Mouse (Mus musculus) gastrocnemius, postnatal 14 days (tissue): ENCODE measurements around the gene Klhl7. TPM values are rescaled to one million over a fixed set of nuclear protein-coding genes. Genes with fewer than 3 reads are reported as not detected.
A peak's percentile ranks its signal among the peaks of the same experiment; 100 is the strongest.

ENCODE experiments used
- DNase-seq: peaks from one replicate; pipeline ENCODE4 v3.0.0; 2021; ENCODE audit warnings: mixed read lengths
- intact Hi-C: fragments of 180-260 bp; cut with DNase I; formaldehyde crosslinking; loops from one replicate; pipeline ENCODE4 v1.15.1; 2025; ENCODE audit warnings: low total_unique reads
- long read RNA-seq, 2 experiments: library from polyadenylated mRNA; stranded (forward); transcript quantifications; one replicate each; pipeline ENCODE4 v2.0.0; 2021
- total RNA-seq, 2 experiments: library from RNA; stranded (reverse); gene quantifications; 2 replicates each; pipeline ENCODE4 v1.2.3; 2021

Klhl7 gene
- 10 to 100 TPM; 28.0 to 29.7 TPM for total RNA-seq
- long read RNA-seq, experiment 1, transcript Klhl7-201 (11 exons, 2,966 nt): major isoform, 23 of 26 reads
- long read RNA-seq, experiment 1, partial matches to known transcripts: 0 of 26 reads
- long read RNA-seq, experiment 1, other reads (novel, unspliced or antisense): 3 of 26 reads
- long read RNA-seq, experiment 2, transcript Klhl7-201 (11 exons, 2,966 nt): major isoform, 33 of 36 reads
- long read RNA-seq, experiment 2, partial matches to known transcripts: 3 of 36 reads
- long read RNA-seq, experiment 2, other reads (novel, unspliced or antisense): 0 of 36 reads

DNA sequence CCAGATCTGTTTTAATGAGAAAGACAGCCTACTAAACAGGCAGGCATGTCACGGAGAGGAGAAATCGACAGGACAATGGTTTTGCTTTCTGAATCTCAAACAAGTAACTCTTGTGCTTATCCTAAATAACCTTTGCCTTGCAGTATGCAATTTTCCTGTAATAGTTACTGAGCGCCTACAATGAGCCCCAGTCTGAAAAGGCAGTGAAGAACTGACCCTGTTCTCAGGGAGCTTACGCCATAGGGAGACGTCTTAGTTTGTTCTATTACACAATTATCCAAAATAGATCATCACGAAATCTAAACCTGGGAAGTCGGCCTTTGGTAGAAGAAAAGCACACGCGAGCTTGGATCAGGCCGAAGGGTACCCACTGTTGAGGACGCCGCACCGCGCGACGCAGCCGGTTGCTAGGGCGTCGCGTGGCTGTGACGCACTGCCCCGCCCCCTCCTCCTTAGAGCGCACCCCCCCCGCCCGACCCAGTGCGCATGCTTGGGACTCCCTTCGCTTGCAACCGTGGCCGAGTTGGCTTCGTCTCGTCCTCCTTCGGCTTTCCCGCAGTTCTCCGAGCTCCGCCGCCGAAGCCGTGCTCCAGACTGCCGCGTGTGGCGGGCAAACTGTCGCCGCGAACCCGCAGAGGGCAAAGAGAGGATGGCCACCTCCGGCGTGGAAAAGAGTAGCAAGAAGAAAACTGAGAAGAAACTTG, at the start of gene Klhl7:
Klhl7 (plus strand) TSS at position 500 of the 704 bp plus-strand sequence.
- intact Hi-C loops: no loop called here
- DNase-seq: peak; percentile 90

GRCm38 (mm10) chr5:24051755-24052675, 48.4 kb upstream of the Klhl7 start:
- intact Hi-C loops: no loop called here
- no peak for DNase-seq

DNA sequence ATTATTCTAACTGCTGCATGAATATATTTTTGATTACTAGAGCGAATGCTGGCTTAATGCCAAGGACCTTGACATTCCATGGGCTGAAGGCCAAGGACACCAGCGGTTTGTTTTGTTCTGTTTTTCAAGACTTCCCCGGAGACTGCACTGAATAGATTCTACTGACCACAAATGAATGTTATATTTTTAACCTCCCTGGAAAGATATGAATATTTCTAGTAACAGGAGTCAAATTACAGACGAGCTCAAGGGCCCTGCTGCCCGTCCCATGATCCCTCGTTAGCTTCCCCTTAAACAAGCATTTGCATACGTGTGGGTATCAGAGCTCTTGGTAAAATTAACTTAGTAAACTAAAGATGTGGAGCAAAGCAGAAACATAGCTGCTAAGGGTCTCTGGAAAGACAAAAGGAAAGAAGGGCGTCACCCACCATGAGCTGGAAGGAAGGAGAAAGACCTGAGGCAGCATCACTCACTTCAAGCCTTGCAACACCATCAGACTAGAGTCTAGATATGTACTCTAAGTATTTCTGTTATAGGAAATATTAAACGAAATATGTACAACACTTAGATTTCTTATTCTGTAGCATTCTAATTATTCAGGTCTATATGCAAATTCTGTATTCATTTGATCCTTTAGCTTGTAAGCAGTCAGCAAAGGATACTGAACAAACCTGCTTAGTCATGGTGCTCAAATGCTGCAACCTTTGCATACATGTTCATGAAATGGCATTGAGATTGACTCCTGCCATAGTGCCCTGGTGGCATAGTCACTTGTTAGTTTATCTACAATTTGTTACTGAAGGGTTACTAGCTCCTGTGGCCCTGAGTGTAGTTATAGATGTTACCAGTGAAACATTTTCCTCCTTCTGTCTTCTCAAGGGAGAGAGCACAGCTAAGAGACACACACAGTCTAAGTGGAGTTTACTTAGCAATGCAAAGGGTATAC, 46.9 kb upstream of the Klhl7 start:
- no peak for DNase-seq
- intact Hi-C loops: no loop called here

DNA sequence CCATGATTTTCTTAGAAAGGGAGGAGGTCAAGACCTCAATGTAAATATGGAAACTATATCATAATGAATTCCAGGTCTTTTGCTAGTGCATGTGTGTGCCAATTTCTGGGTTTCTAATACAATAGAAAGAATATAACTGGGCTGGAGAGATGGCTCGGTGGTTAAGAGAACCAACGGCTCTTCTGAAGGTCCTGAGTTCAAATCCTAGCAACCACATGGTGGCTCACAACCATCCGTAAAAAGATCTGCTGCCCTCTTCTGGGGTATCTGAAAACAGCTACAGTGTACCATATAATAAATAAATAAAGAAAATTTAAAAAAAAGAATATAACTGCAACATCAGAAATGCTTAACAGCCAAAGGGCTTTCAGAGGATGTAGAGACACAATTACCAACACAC, 46.0 kb upstream of the Klhl7 start:
- intact Hi-C loops: no loop called here

GRCm38 (mm10) chr5:24056865-24057264, 43.5 kb upstream of the Klhl7 start:
- intact Hi-C loops: no loop called here
- no peak for DNase-seq

More for the DNA sequence above, 46.0 kb upstream of the Klhl7 start:
- DNase-seq: no peak

DNA sequence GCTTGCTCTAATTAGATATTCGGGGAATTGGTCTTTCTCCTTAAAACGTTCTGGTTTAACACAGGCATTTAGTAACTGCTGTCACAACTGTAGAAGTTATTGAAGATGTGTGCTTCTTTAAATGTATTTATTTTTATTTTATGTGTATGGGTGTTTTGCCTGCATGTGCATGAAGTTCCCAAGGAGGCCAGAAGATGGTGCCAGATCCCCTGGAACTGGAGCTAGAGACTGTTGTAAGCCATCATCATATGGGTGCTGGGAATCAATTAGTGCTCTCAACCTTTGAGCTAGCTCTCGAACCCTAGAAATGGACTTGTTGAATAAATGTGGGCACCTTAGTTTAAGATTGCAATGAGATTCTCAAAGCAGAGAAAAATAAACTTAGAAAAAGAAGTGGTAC, 42.8 kb upstream of the Klhl7 start:
- intact Hi-C loops: no loop called here

DNA sequence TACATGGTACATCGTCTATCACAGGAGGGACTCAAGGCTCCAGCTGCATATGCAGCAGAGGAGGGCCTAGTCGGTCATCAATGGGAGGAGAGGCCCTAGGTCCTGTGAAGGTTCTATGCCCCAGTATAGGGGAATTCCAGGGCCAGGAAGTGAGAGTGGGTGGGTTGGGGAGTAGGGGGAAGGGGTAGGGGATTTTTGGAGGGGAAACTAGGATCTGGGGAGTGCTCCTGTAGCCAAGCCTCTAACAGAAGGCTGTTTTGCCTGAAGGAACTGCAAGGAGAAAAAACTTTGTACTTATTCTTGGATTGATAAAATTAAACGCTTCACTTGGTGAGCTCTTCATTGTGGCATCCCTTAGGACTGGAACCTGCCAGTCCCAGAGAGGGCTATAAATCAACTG, 39.5 kb upstream of the Klhl7 start:
- no peak for DNase-seq
- intact Hi-C loops: no loop called here

More for the DNA sequence above, 42.8 kb upstream of the Klhl7 start:
- DNase-seq: no peak

- intact Hi-C loops: no loop called here
- no peak for DNase-seq
Observed at GRCm38 (mm10) chr5:24063034-24063433, 37.4 kb upstream of the Klhl7 start.

DNA sequence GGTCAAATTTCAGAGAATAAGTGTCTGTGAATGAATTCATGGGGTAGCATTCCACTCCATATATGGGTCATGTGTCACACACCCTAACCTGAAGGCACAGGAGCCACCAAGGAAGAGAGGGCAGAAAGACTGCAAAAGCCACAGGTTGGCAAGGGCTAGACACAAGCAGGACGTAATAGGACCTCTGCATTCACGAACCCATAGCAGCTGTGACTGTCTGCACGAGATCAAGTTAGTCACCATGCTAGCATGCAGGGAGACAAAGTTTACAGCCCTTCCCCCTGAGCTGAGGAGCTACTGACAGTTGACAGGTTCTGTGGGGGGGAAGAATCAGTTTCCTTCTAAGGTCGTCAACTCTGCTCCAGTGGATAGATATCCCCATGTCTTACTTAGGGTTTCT, 36.9 kb upstream of the Klhl7 start:
- intact Hi-C loops: no loop called here
- DNase-seq: no peak

GRCm38 (mm10) chr5:24068955-24069354, 31.4 kb upstream of the Klhl7 start:
- intact Hi-C loops: no loop called here
- no peak for DNase-seq

- DNase-seq: no peak
- intact Hi-C loops: loop anchor here (10.0 kb wide), 2 partner anchors 177 to 217 kb away; no protein-coding TSS in a partner anchor
Observed at GRCm38 (mm10) chr5:24072031-24072430, 28.4 kb upstream of the Klhl7 start.

DNA sequence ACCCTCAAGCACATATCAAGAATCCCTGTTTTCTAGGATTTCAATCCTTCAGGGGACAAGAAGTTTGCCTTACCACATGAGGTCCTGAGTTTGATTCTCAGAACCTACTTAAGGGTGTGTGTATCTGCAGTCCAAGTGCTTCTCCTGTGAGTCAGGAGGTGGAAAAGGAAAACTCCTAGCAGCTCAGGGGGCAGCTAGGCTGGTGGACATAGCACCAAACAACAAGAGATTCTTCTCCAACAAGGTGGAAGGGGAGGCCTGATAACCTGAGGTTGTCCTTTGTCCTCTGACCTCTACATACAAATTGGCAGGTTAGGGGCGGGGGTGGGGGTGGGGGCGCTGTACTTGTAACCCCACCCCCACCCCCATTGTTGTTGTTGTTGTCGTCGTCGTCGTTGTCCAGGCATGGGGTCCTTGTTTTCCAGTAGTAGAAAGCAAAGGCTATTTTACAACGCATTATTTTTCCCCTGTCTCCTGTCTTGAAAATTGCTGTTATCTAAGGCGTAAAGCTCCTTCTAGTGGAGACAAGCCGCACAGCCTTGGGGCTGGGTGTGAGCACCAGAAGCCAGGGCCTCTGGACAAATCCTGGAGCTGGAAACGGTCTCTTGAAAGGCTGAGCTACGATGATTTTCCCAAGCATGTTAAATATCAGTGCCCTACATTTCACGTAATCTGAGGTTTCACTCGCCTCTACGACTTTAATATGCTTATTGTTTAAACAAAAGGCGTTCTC, 23.3 kb upstream of the Klhl7 start:
- intact Hi-C loops: loop anchor here (10.0 kb wide), 2 partner anchors 182 to 222 kb away; no protein-coding TSS in a partner anchor
- DNase-seq: peak; percentile 71

DNA sequence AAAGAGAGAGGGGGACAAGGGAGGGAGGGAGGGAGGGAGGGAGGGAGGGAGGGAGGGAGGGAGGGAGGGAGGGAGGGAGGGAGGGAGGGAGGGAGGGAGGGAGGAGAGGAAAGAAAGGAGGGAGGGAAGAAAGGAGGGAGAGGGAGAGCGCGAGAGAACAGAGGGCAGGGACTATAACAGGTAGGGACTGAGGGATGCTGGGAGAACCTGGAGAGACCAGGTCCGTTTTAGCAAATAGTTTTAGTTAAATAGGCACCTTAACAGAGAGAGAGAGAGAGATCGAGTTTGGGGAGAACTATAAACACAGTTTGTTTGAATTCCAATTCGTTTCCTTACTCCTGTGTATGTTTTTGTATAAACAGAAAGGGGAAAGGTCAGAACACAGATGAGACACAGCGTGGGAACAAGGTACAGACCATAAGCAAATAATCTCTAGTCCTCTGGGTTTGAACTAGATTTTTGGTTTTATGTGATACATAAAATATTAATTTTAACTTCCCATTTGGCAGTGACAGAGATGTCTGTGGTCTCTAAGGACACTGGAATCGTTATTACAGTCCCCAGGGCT, 22.6 kb upstream of the Klhl7 start:
- intact Hi-C loops: loop anchor here (10.0 kb wide), 2 partner anchors 183 to 223 kb away; no protein-coding TSS in a partner anchor
- no peak for DNase-seq

GRCm38 (mm10) chr5:24078420-24079179, 21.8 kb upstream of the Klhl7 start:
- intact Hi-C loops: loop anchor here (10.0 kb wide), 2 partner anchors 184 to 224 kb away; no protein-coding TSS in a partner anchor

DNA sequence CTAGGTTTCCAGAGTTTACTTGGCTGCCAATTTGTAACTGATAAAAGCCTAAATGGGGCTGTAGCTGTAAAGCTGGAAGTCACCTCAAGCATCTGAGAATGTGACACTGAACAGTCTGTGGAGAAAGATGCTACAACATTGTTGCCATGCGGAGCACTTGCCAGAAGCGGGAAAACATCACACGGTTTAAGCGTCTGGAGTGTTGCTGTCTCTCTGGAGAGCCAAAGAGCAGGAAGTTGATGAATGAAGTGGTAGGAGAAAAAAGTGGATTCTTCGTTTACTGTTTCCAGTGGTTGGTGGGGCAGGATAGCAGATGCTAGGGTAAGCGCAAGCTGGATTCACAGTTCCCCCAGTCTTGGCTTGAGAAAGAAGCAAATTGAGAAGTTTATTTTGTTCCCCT, 19.6 kb upstream of the Klhl7 start:
- no peak for DNase-seq
- intact Hi-C loops: no loop called here

More at GRCm38 (mm10) chr5:24078420-24079179, 21.8 kb upstream of the Klhl7 start:
- no peak for DNase-seq

- intact Hi-C loops: no loop called here
- no peak for DNase-seq
Observed at GRCm38 (mm10) chr5:24084835-24085234, 15.6 kb upstream of the Klhl7 start.

- intact Hi-C loops: no loop called here
- DNase-seq: no peak
Observed at GRCm38 (mm10) chr5:24086241-24086640, 14.2 kb upstream of the Klhl7 start.
